Mouse (Mus musculus) hematopoietic stem cell, adult 5-6 weeks (primary cell): ENCODE data around the gene Tmem131. TPM values are rescaled to one million over a fixed set of nuclear protein-coding genes. Genes with fewer than 3 reads are reported as not detected.
"Not testable (repeated sequence)": the region's sequence is repeated elsewhere in the genome, so short reads cannot be mapped to it uniquely, and the experiment has no call there.

Source experiments
- ATAC-seq, 2 experiments: fragments of 125-278 bp in 1 of 2; replicated peaks in 1 of 2; 2 replicates each; pipeline ENCODE4 v1.8.0; 2016 to 2017; ENCODE audit warnings: inconsistent platforms in 2 of 2, mild to moderate bottlenecking in 2 of 2, moderate number of reproducible peaks in 2 of 2, low read depth in 1 of 2, moderate TSS enrichment in 1 of 2; ENCODE audit not compliant: low FRiP score in 2 of 2, poor library complexity in 2 of 2, severe bottlenecking in 2 of 2, insufficient read depth in 1 of 2, low TSS enrichment in 1 of 2
- total RNA-seq: library from RNA; stranded (forward); fragments of 172-1452, 232-1000 nt; gene quantifications from 2 replicates; pipeline ENCODE4 v1.2.3, GENCODE M21; 2017

Tmem131 gene
- total RNA-seq, 1 experiment from 2014 or later: 19.0 TPM

GRCm38 (mm10) chr1:36830913-36831866 lies 112.3 kb downstream of the Tmem131 start:
- 0 out of 4 replicates have a peak, but pooled peaks of 1 of the 2 experiments have one; percentile 24 for ATAC-seq

GRCm38 (mm10) chr1:36824356-36824755 lies 119.1 kb downstream of the Tmem131 start:
- no peak for ATAC-seq

GRCm38 (mm10) chr1:36821918-36822317 lies 121.5 kb downstream of the Tmem131 start:
- not testable (repeated sequence) for ATAC-seq

GRCm38 (mm10) chr1:36815166-36815565 lies 128.3 kb downstream of the Tmem131 start:
- ATAC-seq: no peak

GRCm38 (mm10) chr1:36814271-36814903 lies 129.1 kb downstream of the Tmem131 start:
- no peak for ATAC-seq

GRCm38 (mm10) chr1:36813415-36813814 lies 130.1 kb downstream of the Tmem131 start:
- no peak for ATAC-seq

GRCm38 (mm10) chr1:36811806-36812205 lies 131.7 kb downstream of the Tmem131 start:
- no peak for ATAC-seq

- no peak for ATAC-seq
These were observed 135.5 kb downstream of the Tmem131 start for GRCm38 (mm10) chr1:36807782-36808565.

GRCm38 (mm10) chr1:36807086-36807485 lies 136.4 kb downstream of the Tmem131 start:
- ATAC-seq: no peak

- no peak for ATAC-seq
These were observed 137.1 kb downstream of the Tmem131 start for GRCm38 (mm10) chr1:36806181-36806905.

GRCm38 (mm10) chr1:36804833-36805232 lies 138.6 kb downstream of the Tmem131 start:
- no peak for ATAC-seq

GRCm38 (mm10) chr1:36804259-36804658 lies 139.2 kb downstream of the Tmem131 start:
- ATAC-seq: no peak

GRCm38 (mm10) chr1:36800379-36801011 lies 143.0 kb downstream of the Tmem131 start:
- ATAC-seq: no peak

GRCm38 (mm10) chr1:36797481-36797880 lies 146.0 kb downstream of the Tmem131 start:
- ATAC-seq: peak; percentile 84 to 91

- no peak for ATAC-seq
These were observed 146.8 kb downstream of the Tmem131 start for GRCm38 (mm10) chr1:36796711-36797110.

GRCm38 (mm10) chr1:36789416-36789815 lies 154.1 kb downstream of the Tmem131 start:
- no peak for ATAC-seq

GRCm38 (mm10) chr1:36786377-36786776 lies 157.1 kb downstream of the Tmem131 start:
- ATAC-seq: no peak
